Mouse (Mus musculus): Measurements from ENCODE around the gene Gpatch11.
"Not testable (repeated sequence)": the region's sequence is repeated elsewhere in the genome, so short reads cannot be mapped to it uniquely, and the experiment has no call there.

The Gpatch11 gene

GRCm38 (mm10) chr17:78834856-78835835, at the start of gene Gpatch11, which contains the start of gene Heatr5b:
Gene Gpatch11, plus strand, starts transcription at chr17:78835567.
Gene Heatr5b, minus strand, starts transcription at chr17:78835364.
- DNase-seq (ENCODE audit: low spot score) = peak; percentile 100

DNA sequence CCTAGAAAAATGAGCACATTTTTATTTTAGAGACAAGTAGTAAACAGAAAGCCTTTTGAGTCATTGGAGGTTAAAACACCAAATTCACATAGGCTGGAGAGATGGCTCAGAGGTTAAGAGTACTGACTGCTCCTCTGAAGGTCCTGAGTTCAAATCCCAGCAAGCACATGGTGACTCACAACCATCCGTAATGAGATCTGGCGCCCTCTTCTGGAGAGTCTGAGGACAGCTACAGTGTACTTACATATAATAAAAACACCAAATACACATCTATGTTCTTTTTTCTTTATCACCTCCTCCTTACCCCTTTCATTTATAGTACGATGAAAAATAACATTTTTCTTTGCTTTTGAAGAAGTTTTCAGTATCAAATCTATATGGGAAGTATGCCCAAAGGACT, 47.1 kb upstream of the Gpatch11 start:
- DNase-seq (ENCODE audit: low spot score) = not testable (repeated sequence)

GRCm38 (mm10) chr17:78791068-78791689, 44.2 kb upstream of the Gpatch11 start:
- peak; percentile 74 for DNase-seq (ENCODE audit: low spot score)

DNA sequence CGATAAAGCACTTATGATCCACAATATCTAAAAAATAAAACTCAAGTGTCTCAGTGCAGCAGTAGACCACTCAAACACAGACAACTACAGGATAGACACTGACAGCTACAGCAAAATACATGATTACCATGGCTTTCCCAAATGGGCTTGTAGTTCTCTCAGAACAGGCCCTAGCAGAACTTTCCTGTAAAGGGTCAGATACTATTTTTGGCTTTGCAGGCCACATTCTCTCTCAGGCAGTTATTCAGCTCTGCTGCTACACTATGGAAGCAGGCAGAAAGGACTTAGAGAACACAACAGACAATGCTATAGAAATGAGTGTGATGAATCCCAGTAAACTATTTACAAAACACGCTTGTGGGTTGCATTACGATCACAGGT, 43.7 kb upstream of the Gpatch11 start:
- peak; percentile 62 for DNase-seq (ENCODE audit: low spot score)

DNA sequence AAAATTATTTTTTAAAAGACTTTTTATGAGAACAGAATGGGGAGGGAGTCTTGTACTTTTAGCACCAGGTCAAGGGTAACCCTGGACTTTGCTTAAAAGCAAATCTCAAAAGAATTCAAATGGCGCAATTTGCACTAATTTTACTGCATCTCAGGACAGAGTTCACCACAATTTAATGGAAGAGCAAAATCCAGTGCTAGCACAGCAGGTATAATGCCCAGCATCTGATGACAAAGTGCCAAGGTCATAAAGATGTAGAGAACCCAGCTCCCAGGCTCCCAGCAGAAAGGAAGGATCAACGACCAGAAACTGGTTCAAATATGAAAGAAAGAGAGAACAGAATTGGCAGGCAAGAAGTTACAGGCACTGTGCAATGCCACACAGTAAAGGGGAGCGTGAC, 43.2 kb upstream of the Gpatch11 start:
- DNase-seq (ENCODE audit: low spot score) = peak; percentile 61

DNA sequence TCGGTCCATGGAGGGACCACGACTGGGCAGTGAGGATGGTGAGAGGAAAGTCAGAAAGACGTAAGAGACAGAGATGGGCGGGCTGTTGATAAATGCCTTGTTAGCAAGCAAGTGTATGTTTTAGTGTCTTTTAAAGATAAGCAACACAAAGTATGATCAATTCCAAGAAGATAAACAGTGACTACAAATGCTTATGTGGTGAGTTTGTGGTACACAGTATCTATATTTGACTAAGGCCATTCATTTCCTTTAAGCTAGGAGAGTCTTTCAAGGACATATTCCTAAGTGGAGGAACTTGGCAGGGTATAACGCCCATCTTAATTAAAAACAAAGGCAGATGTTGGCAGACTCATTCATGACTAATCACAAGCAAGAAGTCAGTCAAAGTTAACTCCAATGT, 41.0 kb upstream of the Gpatch11 start:
- peak; percentile 15 for DNase-seq (ENCODE audit: low spot score)

- DNase-seq (ENCODE audit: low spot score) = peak; percentile 19
These were observed 38.1 kb upstream of the Gpatch11 start for GRCm38 (mm10) chr17:78797222-78797621.

DNA sequence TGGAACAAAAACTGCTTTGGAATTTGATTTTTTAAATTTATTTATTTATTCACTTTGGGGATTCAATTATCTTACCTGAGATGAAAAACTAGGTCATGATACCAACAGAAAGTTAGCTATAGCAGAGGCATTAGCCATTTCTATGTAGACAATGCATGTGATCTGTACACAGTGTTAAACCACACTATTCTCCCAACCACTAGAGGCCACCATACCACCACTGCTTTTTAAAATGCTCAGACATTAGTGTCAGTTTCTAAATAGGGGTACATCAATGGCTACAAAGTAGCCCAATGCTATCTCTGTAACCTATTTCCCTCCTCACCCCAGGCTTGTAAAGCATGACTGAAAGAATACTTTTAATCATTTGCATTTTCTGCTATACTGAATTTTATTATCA, 26.3 kb upstream of the Gpatch11 start:
- DNase-seq (ENCODE audit: low spot score) = peak; percentile 22

GRCm38 (mm10) chr17:78809582-78809981, 25.8 kb upstream of the Gpatch11 start:
- no peak for DNase-seq (ENCODE audit: low spot score)

DNA sequence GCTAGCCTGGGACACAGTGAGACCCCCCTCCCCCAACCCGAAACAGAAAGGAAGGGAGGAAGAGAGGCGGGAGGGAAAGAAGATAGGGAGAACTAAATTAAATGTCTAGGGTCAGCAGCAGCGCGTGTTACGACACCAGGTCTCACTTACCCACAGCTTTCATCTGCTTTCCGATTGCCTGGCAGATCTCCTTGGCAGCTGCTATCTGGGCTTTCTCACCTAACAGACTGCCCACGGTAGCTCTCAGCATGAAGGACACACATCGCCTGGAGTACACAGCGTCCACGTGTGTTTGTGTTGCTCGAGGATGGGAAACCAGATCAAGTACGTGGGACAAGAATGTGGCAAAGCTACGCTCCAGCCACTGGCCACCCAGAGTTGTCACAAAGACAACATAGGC, 11.0 kb upstream of the Gpatch11 start:
- no peak for DNase-seq (ENCODE audit: low spot score)

- DNase-seq (ENCODE audit: low spot score) = peak; percentile 47
These were observed 689 bp downstream of the Gpatch11 start for GRCm38 (mm10) chr17:78836056-78836455.

- DNase-seq (ENCODE audit: low spot score) = no peak
These were observed 7.0 kb downstream of the Gpatch11 start for GRCm38 (mm10) chr17:78842271-78842928.

DNA sequence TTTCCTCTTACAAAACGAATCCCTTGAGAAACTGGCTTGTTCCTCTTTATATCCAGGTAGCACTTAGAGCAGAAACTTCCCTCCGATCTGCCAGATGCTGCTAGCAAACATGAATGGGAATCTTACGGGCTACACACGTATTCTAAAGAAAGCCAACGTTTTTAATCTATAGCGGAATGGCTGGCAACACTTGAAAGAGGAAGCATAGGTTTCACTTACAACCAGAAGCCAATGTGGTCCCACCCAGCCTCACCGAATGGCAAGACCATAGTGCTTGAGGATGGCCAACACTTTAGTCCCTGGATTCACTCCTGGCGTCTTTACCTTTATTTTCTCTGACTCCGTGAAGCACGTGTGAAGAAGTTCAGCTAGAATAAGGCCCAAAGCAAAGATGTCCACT, 20.9 kb downstream of the Gpatch11 start:
- DNase-seq (ENCODE audit: low spot score) = no peak

GRCm38 (mm10) chr17:78873886-78874285, 38.5 kb downstream of the Gpatch11 start:
- DNase-seq (ENCODE audit: low spot score) = no peak

- DNase-seq (ENCODE audit: low spot score) = peak; percentile 10
These were observed 46.5 kb downstream of the Gpatch11 start for GRCm38 (mm10) chr17:78881878-78882304.

DNA sequence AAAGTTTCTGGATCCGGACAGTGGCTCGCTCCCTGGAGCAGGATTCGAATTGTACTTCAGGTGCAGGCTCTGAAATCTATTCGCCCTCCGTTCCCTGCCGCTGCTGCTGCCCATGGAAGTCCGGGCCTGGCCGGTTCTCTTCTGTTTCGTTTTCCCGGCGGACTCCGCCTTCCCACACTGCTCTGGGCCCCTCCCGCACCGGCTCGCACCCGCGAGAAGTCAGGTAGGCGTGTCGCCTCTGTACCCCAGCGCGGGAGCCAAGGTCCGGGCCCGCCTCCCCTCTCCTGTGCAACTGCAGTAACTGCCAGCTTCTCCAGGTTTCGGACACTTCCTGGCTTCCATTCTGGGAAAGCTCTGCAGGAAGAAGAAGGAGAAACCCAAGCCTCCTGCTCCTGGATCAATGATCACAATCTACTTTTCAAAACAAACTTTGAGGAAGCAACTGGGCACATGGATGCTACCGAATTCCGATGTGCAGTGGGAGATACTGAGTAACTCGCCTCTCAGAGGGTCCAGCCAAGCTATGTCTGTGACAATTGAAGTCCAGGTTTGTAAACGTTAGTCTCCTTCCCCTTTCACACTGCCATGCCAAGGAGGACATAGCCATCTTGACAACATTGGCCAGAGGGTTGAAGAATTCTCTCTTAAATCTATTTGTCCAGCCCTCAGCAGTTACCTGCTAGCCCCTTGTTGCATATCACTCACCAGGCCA, 47.2 kb downstream of the Gpatch11 start, which contains the start of gene Eif2ak2:
TSS of gene Eif2ak2 (minus strand) at position 173 of the 712 bp plus-strand sequence.
- DNase-seq (ENCODE audit: low spot score) = peak; percentile 91

- no peak for DNase-seq (ENCODE audit: low spot score)
These were observed 47.9 kb downstream of the Gpatch11 start for GRCm38 (mm10) chr17:78883291-78883690.

DNA sequence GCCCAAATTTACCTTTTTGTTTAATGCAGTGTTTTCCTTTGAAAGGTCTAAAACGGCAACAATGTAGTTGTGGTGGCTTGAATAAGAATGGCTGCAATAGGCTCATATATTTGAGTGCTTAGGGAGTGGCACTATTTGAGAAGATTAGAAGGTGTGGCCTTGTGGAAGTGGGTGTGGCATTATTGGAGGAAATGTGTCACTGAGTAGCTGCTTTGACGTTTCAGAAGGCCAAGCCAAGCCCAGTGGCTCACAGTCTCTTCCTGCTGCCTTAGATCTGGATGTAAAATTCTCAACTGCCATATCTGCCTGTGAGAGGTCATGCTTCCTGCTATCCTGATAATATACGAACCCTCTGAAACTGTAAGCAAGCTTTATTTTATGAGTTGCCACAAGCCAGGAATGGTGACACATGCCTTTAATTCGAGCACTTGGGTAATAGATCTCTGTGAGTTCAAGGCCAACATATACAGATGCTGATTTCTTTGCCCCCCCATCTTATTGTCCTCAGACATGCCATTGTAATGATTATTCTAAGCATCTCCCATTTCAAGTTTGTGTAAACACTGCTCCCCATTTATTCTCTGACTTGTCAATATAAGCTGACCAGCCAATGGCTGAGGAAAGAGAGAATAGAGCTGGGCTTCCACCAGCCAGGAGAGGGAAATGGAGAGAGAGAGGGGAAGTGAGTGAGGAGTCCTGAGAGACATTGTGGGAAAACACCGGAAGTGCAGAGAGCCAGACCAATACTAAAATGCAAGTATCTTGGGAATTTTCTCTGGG, 50.1 kb downstream of the Gpatch11 start:
- no peak for DNase-seq (ENCODE audit: low spot score)

DNA sequence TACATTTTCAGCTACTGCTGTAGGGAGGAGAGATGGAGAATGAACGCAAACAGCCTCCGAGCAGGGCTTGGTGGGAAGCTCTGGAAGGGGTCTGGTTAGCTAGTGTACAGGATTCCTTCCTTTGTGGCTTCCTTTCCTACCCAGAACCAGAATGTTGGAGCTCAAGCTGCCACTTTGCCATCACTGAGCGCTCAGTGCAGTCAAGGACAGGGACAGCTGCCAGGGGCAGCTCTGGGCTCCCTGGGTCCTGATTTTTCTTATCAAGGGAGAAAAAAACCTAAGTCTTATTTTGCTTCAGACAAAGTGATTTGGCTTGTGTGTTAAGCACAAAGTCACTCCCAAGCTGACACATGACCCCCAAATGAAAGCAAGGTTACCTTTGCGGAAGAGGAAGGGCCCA, 53.2 kb downstream of the Gpatch11 start:
- no peak for DNase-seq (ENCODE audit: low spot score)

GRCm38 (mm10) chr17:78889184-78889583, 53.8 kb downstream of the Gpatch11 start:
- DNase-seq (ENCODE audit: low spot score) = no peak

GRCm38 (mm10) chr17:78891020-78891419, 55.7 kb downstream of the Gpatch11 start:
- DNase-seq (ENCODE audit: low spot score) = no peak
